Mouse (Mus musculus): ENCODE data around the gene Nppb. TPM values are rescaled to one million over a fixed set of nuclear protein-coding genes. Genes with fewer than 3 reads are reported as not detected.

Gene Nppb
- polyA plus RNA-seq, 1 experiment from 2014 or later: not detected

- H3K27me3 ChIP-seq (ENCODE audit: control insufficient read depth, insufficient read depth, low read length): no peaks in the 10 kb centered on the region
- ATAC-seq (replicated peaks; ENCODE audit: low FRiP score) (no peak), DNase-seq (ENCODE audit: low spot score) (no peak)
- WGBS: 87% methylated on average over 15 of the region's 15 CpGs
- H3K4me2 ChIP-seq (ENCODE audit: low read depth, low read length, severe bottlenecking): no peak overlapping the region
- no peak overlapping the region for H3K27ac ChIP-seq (ENCODE audit: low read depth, low read length)
- no peak overlapping the region for H3K4me3 ChIP-seq (ENCODE audit: low read depth, low read length)
- H3K4me1 ChIP-seq (replicated peaks; ENCODE audit: control insufficient read depth, insufficient read depth, low read length): no peaks in the 10 kb centered on the region
- no peaks in the 10 kb centered on the region for H3K36me3 ChIP-seq (ENCODE audit: control insufficient read depth, insufficient read depth, low read length)
- no peaks in the 10 kb centered on the region for H3K9me3 ChIP-seq (ENCODE audit: control insufficient read depth, low read length)
- no peak overlapping the region for H3K9ac ChIP-seq (ENCODE audit: low read length)
Measured at GRCm38 (mm10) chr4:147963623-147964022, 22.0 kb upstream of the Nppb start.

- H3K4me2 ChIP-seq (ENCODE audit: low read depth, low read length, severe bottlenecking): no peak overlapping the region
- no peak for ATAC-seq (replicated peaks; ENCODE audit: low FRiP score)
- H3K9ac ChIP-seq (ENCODE audit: low read length): no peak overlapping the region
Measured at GRCm38 (mm10) chr4:147965712-147966111, 19.9 kb upstream of the Nppb start.

GRCm38 (mm10) chr4:147968816-147969215 is 16.8 kb upstream of the Nppb start:
- H3K4me3 ChIP-seq (ENCODE audit: low read depth, low read length): no peak overlapping the region
- DNase-seq (ENCODE audit: low spot score): no peak

More at GRCm38 (mm10) chr4:147965712-147966111, 19.9 kb upstream of the Nppb start:
- DNase-seq (ENCODE audit: low spot score): no peak
- Histone ChIP-seq H3K27me3 (ENCODE audit: control insufficient read depth, insufficient read depth, low read length) (no peaks in the 10 kb centered on the region), H3K4me1 (replicated peaks; ENCODE audit: control insufficient read depth, insufficient read depth, low read length) (no peaks in the 10 kb centered on the region), H3K27ac (ENCODE audit: low read depth, low read length) (no peak overlapping the region), H3K36me3 (ENCODE audit: control insufficient read depth, insufficient read depth, low read length) (no peaks in the 10 kb centered on the region), H3K4me3 (ENCODE audit: low read depth, low read length) (no peak overlapping the region), H3K9me3 (ENCODE audit: control insufficient read depth, low read length) (no peaks in the 10 kb centered on the region)
- WGBS: 80% methylated on average over 7 of the region's 7 CpGs

GRCm38 (mm10) chr4:147969337-147969736 is 16.3 kb upstream of the Nppb start:
- WGBS: 56% methylated on average over 9 of the region's 9 CpGs
- H3K27ac ChIP-seq (ENCODE audit: low read depth, low read length): no peak overlapping the region
- H3K4me1 ChIP-seq (replicated peaks; ENCODE audit: control insufficient read depth, insufficient read depth, low read length): no peaks in the 10 kb centered on the region
- no peak for DNase-seq (ENCODE audit: low spot score)
- H3K36me3 ChIP-seq (ENCODE audit: control insufficient read depth, insufficient read depth, low read length): no peaks in the 10 kb centered on the region
- H3K27me3 ChIP-seq (ENCODE audit: control insufficient read depth, insufficient read depth, low read length): no peaks in the 10 kb centered on the region
- H3K9ac ChIP-seq (ENCODE audit: low read length): no peak overlapping the region
- H3K9me3 ChIP-seq (ENCODE audit: control insufficient read depth, low read length): no peaks in the 10 kb centered on the region
- H3K4me3 ChIP-seq (ENCODE audit: low read depth, low read length): no peak overlapping the region
- H3K4me2 ChIP-seq (ENCODE audit: low read depth, low read length, severe bottlenecking): no peak overlapping the region
- no peak for ATAC-seq (replicated peaks; ENCODE audit: low FRiP score)

More at GRCm38 (mm10) chr4:147968816-147969215, 16.8 kb upstream of the Nppb start:
- 81% methylated on average over 2 of the region's 2 CpGs for WGBS
- H3K27me3 ChIP-seq (ENCODE audit: control insufficient read depth, insufficient read depth, low read length): no peaks in the 10 kb centered on the region
- H3K9ac ChIP-seq (ENCODE audit: low read length): no peak overlapping the region
- no peaks in the 10 kb centered on the region for H3K9me3 ChIP-seq (ENCODE audit: control insufficient read depth, low read length)
- no peak overlapping the region for H3K27ac ChIP-seq (ENCODE audit: low read depth, low read length)
- H3K4me1 ChIP-seq (replicated peaks; ENCODE audit: control insufficient read depth, insufficient read depth, low read length): no peaks in the 10 kb centered on the region
- no peaks in the 10 kb centered on the region for H3K36me3 ChIP-seq (ENCODE audit: control insufficient read depth, insufficient read depth, low read length)
- ATAC-seq (replicated peaks; ENCODE audit: low FRiP score): no peak
- no peak overlapping the region for H3K4me2 ChIP-seq (ENCODE audit: low read depth, low read length, severe bottlenecking)

GRCm38 (mm10) chr4:147976237-147976636 is 9.4 kb upstream of the Nppb start:
- ATAC-seq (replicated peaks; ENCODE audit: low FRiP score) (no peak), DNase-seq (ENCODE audit: low spot score) (no peak)
- H3K4me2 ChIP-seq (ENCODE audit: low read depth, low read length, severe bottlenecking): no peak overlapping the region
- WGBS: 83% methylated on average over 3 of the region's 3 CpGs
- H3K27me3 ChIP-seq (ENCODE audit: control insufficient read depth, insufficient read depth, low read length): no peaks in the 10 kb centered on the region
- no peaks in the 10 kb centered on the region for H3K36me3 ChIP-seq (ENCODE audit: control insufficient read depth, insufficient read depth, low read length)
- no peak overlapping the region for H3K9ac ChIP-seq (ENCODE audit: low read length)
- no peak overlapping the region for H3K27ac ChIP-seq (ENCODE audit: low read depth, low read length)
- no peaks in the 10 kb centered on the region for H3K9me3 ChIP-seq (ENCODE audit: control insufficient read depth, low read length)
- H3K4me3 ChIP-seq (ENCODE audit: low read depth, low read length): no peak overlapping the region
- no peaks in the 10 kb centered on the region for H3K4me1 ChIP-seq (replicated peaks; ENCODE audit: control insufficient read depth, insufficient read depth, low read length)

GRCm38 (mm10) chr4:147977726-147978125 is 7.9 kb upstream of the Nppb start:
- no peaks in the 10 kb centered on the region for H3K36me3 ChIP-seq (ENCODE audit: control insufficient read depth, insufficient read depth, low read length)
- H3K9ac ChIP-seq (ENCODE audit: low read length): no peak overlapping the region
- no peaks in the 10 kb centered on the region for H3K4me1 ChIP-seq (replicated peaks; ENCODE audit: control insufficient read depth, insufficient read depth, low read length)
- H3K27ac ChIP-seq (ENCODE audit: low read depth, low read length): no peak overlapping the region
- no peak overlapping the region for H3K4me2 ChIP-seq (ENCODE audit: low read depth, low read length, severe bottlenecking)
- no peak for ATAC-seq (replicated peaks; ENCODE audit: low FRiP score)
- no peaks in the 10 kb centered on the region for H3K9me3 ChIP-seq (ENCODE audit: control insufficient read depth, low read length)
- no peak for DNase-seq (ENCODE audit: low spot score)
- WGBS: 78% methylated on average over 4 of the region's 4 CpGs
- H3K4me3 ChIP-seq (ENCODE audit: low read depth, low read length): no peak overlapping the region
- H3K27me3 ChIP-seq (ENCODE audit: control insufficient read depth, insufficient read depth, low read length): no peaks in the 10 kb centered on the region

GRCm38 (mm10) chr4:147978391-147978790 is 7.2 kb upstream of the Nppb start:
- Histone ChIP-seq H3K27me3 (ENCODE audit: control insufficient read depth, insufficient read depth, low read length) (no peaks in the 10 kb centered on the region), H3K9me3 (ENCODE audit: control insufficient read depth, low read length) (no peaks in the 10 kb centered on the region), H3K4me2 (ENCODE audit: low read depth, low read length, severe bottlenecking) (no peak overlapping the region), H3K4me3 (ENCODE audit: low read depth, low read length) (no peak overlapping the region), H3K27ac (ENCODE audit: low read depth, low read length) (no peak overlapping the region), H3K9ac (ENCODE audit: low read length) (no peak overlapping the region), H3K4me1 (replicated peaks; ENCODE audit: control insufficient read depth, insufficient read depth, low read length) (no peaks in the 10 kb centered on the region), H3K36me3 (ENCODE audit: control insufficient read depth, insufficient read depth, low read length) (no peaks in the 10 kb centered on the region)
- DNase-seq (ENCODE audit: low spot score): no peak
- 93% methylated on average over 6 of the region's 6 CpGs for WGBS
- ATAC-seq (replicated peaks; ENCODE audit: low FRiP score): no peak

- Histone ChIP-seq H3K36me3 (ENCODE audit: control insufficient read depth, insufficient read depth, low read length) (no peaks in the 10 kb centered on the region), H3K9ac (ENCODE audit: low read length) (no peak overlapping the region), H3K27ac (ENCODE audit: low read depth, low read length) (no peak overlapping the region), H3K4me3 (ENCODE audit: low read depth, low read length) (no peak overlapping the region), H3K4me1 (replicated peaks; ENCODE audit: control insufficient read depth, insufficient read depth, low read length) (no peaks in the 10 kb centered on the region), H3K9me3 (ENCODE audit: control insufficient read depth, low read length) (no peaks in the 10 kb centered on the region), H3K4me2 (ENCODE audit: low read depth, low read length, severe bottlenecking) (no peak overlapping the region), H3K27me3 (ENCODE audit: control insufficient read depth, insufficient read depth, low read length) (no peaks in the 10 kb centered on the region)
- 84% methylated on average over 7 of the region's 7 CpGs for WGBS
- DNase-seq (ENCODE audit: low spot score) (no peak), ATAC-seq (replicated peaks; ENCODE audit: low FRiP score) (no peak)
Measured at GRCm38 (mm10) chr4:147979441-147979860, 6.1 kb upstream of the Nppb start.

GRCm38 (mm10) chr4:147993571-147994095 is 8.0 kb downstream of the Nppb start:
- Histone ChIP-seq H3K27ac (ENCODE audit: low read depth, low read length) (no peak overlapping the region), H3K4me2 (ENCODE audit: low read depth, low read length, severe bottlenecking) (no peak overlapping the region), H3K27me3 (ENCODE audit: control insufficient read depth, insufficient read depth, low read length) (no peaks in the 10 kb centered on the region), H3K4me3 (ENCODE audit: low read depth, low read length) (no peak overlapping the region), H3K36me3 (ENCODE audit: control insufficient read depth, insufficient read depth, low read length) (no peaks in the 10 kb centered on the region), H3K9me3 (ENCODE audit: control insufficient read depth, low read length) (no peaks in the 10 kb centered on the region), H3K4me1 (replicated peaks; ENCODE audit: control insufficient read depth, insufficient read depth, low read length) (no peaks in the 10 kb centered on the region), H3K9ac (ENCODE audit: low read length) (no peak overlapping the region)
- DNase-seq (ENCODE audit: low spot score): no peak
- no peak for ATAC-seq (replicated peaks; ENCODE audit: low FRiP score)
- 70% methylated on average over 7 of the region's 7 CpGs for WGBS
